Mouse (Mus musculus): Measurements from ENCODE around the gene Hsdl1. TPM values are rescaled to one million over a fixed set of nuclear protein-coding genes. Genes with fewer than 3 reads are reported as not detected.

Hsdl1 gene
- 14.5 and 22.2 TPM in 2 replicates for polyA plus RNA-seq (2011; ENCODE audit: insufficient read depth, insufficient read length, low replicate concordance, missing spikeins)

GRCm38 (mm10) chr8:119574437-119575365 is at the start of gene Hsdl1, which contains the start of gene Dnaaf1:
Hsdl1 (minus strand) TSS chr8:119575183.
Dnaaf1 (plus strand) TSS chr8:119575235.
- H3K27ac ChIP-seq (ENCODE audit: control insufficient read depth, insufficient read depth, low read depth, low read length, poor library complexity) = peak within 1 kb of the TSS; percentile 81
- WGBS = under 1% methylated on average over 88 of the region's 97 CpGs
- H3K4me3 ChIP-seq (replicated peaks; ENCODE audit: control insufficient read depth, low read depth, low read length) = peak within 1 kb of the TSS; percentile 90
- TF ChIP-seq POLR2A (IDR thresholded peaks at IDR 0.05; ENCODE audit: borderline replicate concordance, control insufficient read depth, low read depth, low read length) = peak; percentile 67; the same call in 1 of the 2 replicates
- no peak for TF ChIP-seq CTCF (IDR thresholded peaks at IDR 0.05; ENCODE audit: control insufficient read depth, insufficient read depth, low read length)
- H3K4me1 ChIP-seq (ENCODE audit: control insufficient read depth, insufficient read depth, low read length) = peaks cover 3% of the 10 kb centered on the region

DNA sequence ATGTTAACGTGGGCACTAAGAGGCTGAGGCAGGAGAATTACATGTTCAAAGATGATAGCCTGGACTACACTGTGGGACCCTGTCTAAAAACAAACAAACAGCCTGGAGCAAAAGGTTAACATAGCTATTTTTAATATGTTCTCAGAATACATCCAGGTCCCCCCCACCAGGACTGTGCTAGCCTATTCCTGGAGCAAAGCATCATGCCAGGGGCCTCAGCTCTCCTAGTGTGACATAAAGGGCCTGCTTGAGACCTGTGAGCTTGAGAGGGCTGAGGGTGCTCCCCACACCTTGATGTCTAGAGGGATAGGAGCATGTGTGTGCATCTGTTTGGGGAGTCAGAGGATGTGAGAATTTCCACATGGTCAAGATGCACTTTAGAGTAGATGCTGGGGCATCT is 48.8 kb upstream of the Hsdl1 start:
- 64% methylated on average over 1 of the region's 1 CpGs for whole genome bisulfite sequencing
- Histone ChIP-seq H3K4me1 (ENCODE audit: control insufficient read depth, insufficient read depth, low read length) (no peaks in the 10 kb centered on the region; the same call in 1 of the 2 replicates), H3K27ac (ENCODE audit: control insufficient read depth, insufficient read depth, low read depth, low read length, poor library complexity) (no peak overlapping the region), H3K4me3 (replicated peaks; ENCODE audit: control insufficient read depth, low read depth, low read length) (no peak overlapping the region)
- no peak for TF ChIP-seq POLR2A (IDR thresholded peaks at IDR 0.05; ENCODE audit: borderline replicate concordance, control insufficient read depth, low read depth, low read length)
- TF ChIP-seq CTCF (IDR thresholded peaks at IDR 0.05; ENCODE audit: control insufficient read depth, insufficient read depth, low read length) = no peak

- no peak overlapping the region for H3K4me3 ChIP-seq (replicated peaks; ENCODE audit: control insufficient read depth, low read depth, low read length)
- H3K4me1 ChIP-seq (ENCODE audit: control insufficient read depth, insufficient read depth, low read length) = no peaks in the 10 kb centered on the region
- TF ChIP-seq POLR2A (IDR thresholded peaks at IDR 0.05; ENCODE audit: borderline replicate concordance, control insufficient read depth, low read depth, low read length) (no peak), CTCF (IDR thresholded peaks at IDR 0.05; ENCODE audit: control insufficient read depth, insufficient read depth, low read length) (no peak)
- no peak overlapping the region for H3K27ac ChIP-seq (ENCODE audit: control insufficient read depth, insufficient read depth, low read depth, low read length, poor library complexity)
- 80% methylated on average over 8 of the region's 8 CpGs for WGBS
Observed at GRCm38 (mm10) chr8:119623061-119623460, 48.1 kb upstream of the Hsdl1 start.

GRCm38 (mm10) chr8:119622555-119622954 is 47.6 kb upstream of the Hsdl1 start:
- no peak for TF ChIP-seq CTCF (IDR thresholded peaks at IDR 0.05; ENCODE audit: control insufficient read depth, insufficient read depth, low read length)
- TF ChIP-seq POLR2A (IDR thresholded peaks at IDR 0.05; ENCODE audit: borderline replicate concordance, control insufficient read depth, low read depth, low read length) = no peak
- Histone ChIP-seq H3K4me3 (replicated peaks; ENCODE audit: control insufficient read depth, low read depth, low read length) (no peak overlapping the region), H3K4me1 (ENCODE audit: control insufficient read depth, insufficient read depth, low read length) (no peaks in the 10 kb centered on the region), H3K27ac (ENCODE audit: control insufficient read depth, insufficient read depth, low read depth, low read length, poor library complexity) (no peak overlapping the region)
- 57% methylated on average over 4 of the region's 4 CpGs for WGBS

- 80% methylated on average over 14 of the region's 14 CpGs for WGBS
- TF ChIP-seq POLR2A (IDR thresholded peaks at IDR 0.05; ENCODE audit: borderline replicate concordance, control insufficient read depth, low read depth, low read length) (no peak), CTCF (IDR thresholded peaks at IDR 0.05; ENCODE audit: control insufficient read depth, insufficient read depth, low read length) (no peak)
- H3K4me3 ChIP-seq (replicated peaks; ENCODE audit: control insufficient read depth, low read depth, low read length) = no peak overlapping the region
- H3K27ac ChIP-seq (ENCODE audit: control insufficient read depth, insufficient read depth, low read depth, low read length, poor library complexity) = no peak overlapping the region
- no peaks in the 10 kb centered on the region for H3K4me1 ChIP-seq (ENCODE audit: control insufficient read depth, insufficient read depth, low read length)
Observed at GRCm38 (mm10) chr8:119620848-119621465, 46.0 kb upstream of the Hsdl1 start.

GRCm38 (mm10) chr8:119620116-119620840 is 45.3 kb upstream of the Hsdl1 start:
- no peak for TF ChIP-seq CTCF (IDR thresholded peaks at IDR 0.05; ENCODE audit: control insufficient read depth, insufficient read depth, low read length)
- no peak for TF ChIP-seq POLR2A (IDR thresholded peaks at IDR 0.05; ENCODE audit: borderline replicate concordance, control insufficient read depth, low read depth, low read length)
- H3K4me3 ChIP-seq (replicated peaks; ENCODE audit: control insufficient read depth, low read depth, low read length) = no peak overlapping the region
- WGBS = 64% methylated on average over 6 of the region's 6 CpGs
- H3K27ac ChIP-seq (ENCODE audit: control insufficient read depth, insufficient read depth, low read depth, low read length, poor library complexity) = no peak overlapping the region
- H3K4me1 ChIP-seq (ENCODE audit: control insufficient read depth, insufficient read depth, low read length) = no peaks in the 10 kb centered on the region

- 67% methylated on average over 5 of the region's 5 CpGs for WGBS
- no peak for TF ChIP-seq CTCF (IDR thresholded peaks at IDR 0.05; ENCODE audit: control insufficient read depth, insufficient read depth, low read length)
- no peak for TF ChIP-seq POLR2A (IDR thresholded peaks at IDR 0.05; ENCODE audit: borderline replicate concordance, control insufficient read depth, low read depth, low read length)
- no peak overlapping the region for H3K27ac ChIP-seq (ENCODE audit: control insufficient read depth, insufficient read depth, low read depth, low read length, poor library complexity)
- no peak overlapping the region for H3K4me3 ChIP-seq (replicated peaks; ENCODE audit: control insufficient read depth, low read depth, low read length)
- H3K4me1 ChIP-seq (ENCODE audit: control insufficient read depth, insufficient read depth, low read length) = no peaks in the 10 kb centered on the region
Observed at GRCm38 (mm10) chr8:119618887-119619286, 43.9 kb upstream of the Hsdl1 start.

Data from bone marrow, adult 2 months (tissue).